Mouse (Mus musculus) pancreas, adult 10 weeks (tissue): ENCODE measurements around the gene Olfr398. TPM values are rescaled to one million over a fixed set of nuclear protein-coding genes. Genes with fewer than 3 reads are reported as not detected.

Experiments used
- polyA plus RNA-seq: library from polyadenylated mRNA; stranded (reverse); fragments of 350-450 nt; fragmentation: Illumina TruSeq; extraction: RNeasy Lipid Tissue Mini Kit (QIAGEN cat#74804); gene quantifications from one replicate; pipeline ENCODE4 v1.2.3, GENCODE M21; 2015; ENCODE audit warnings: low read depth, low replicate concordance; ENCODE audit not compliant: insufficient read depth

The Olfr398 gene
- polyA plus RNA-seq, result not detected

GRCm38 (mm10) chr11:73990307-73990706 is at the start of gene Olfr398:
Olfr398 (minus strand) TSS chr11:73990407.

GRCm38 (mm10) chr11:73960517-73960916 is 29.7 kb downstream of the Olfr398 start, which contains the start of gene Olfr397:
Olfr397 (plus strand) TSS chr11:73960817.

GRCm38 (mm10) chr11:73936377-73936776 is 53.8 kb downstream of the Olfr398 start, which contains the start of gene Olfr23:
Olfr23 (plus strand) TSS chr11:73936677.

Other genes with a start within 250 kb of the Olfr398 start
- not detected for gene Olfr389, start 209.7 kb downstream of the Olfr398 start, polyA plus RNA-seq
- gene Olfr390, start 207.4 kb downstream of the Olfr398 start, polyA plus RNA-seq, result not detected
- not detected for gene Olfr391-ps, start 187.4 kb downstream of the Olfr398 start, polyA plus RNA-seq
- not detected for gene Olfr392, start 173.4 kb downstream of the Olfr398 start, polyA plus RNA-seq
- gene Olfr393, start 139.0 kb downstream of the Olfr398 start, polyA plus RNA-seq, result not detected
- gene Olfr394, start 99.6 kb downstream of the Olfr398 start, polyA plus RNA-seq, result not detected
- not detected for gene Olfr395, start 81.1 kb downstream of the Olfr398 start, polyA plus RNA-seq
- not detected for gene Olfr23, start 53.7 kb downstream of the Olfr398 start, polyA plus RNA-seq
- not detected for gene Olfr397, start 29.6 kb downstream of the Olfr398 start, polyA plus RNA-seq
- gene Olfr139, start 66.1 kb upstream of the Olfr398 start, polyA plus RNA-seq, result not detected
- gene Olfr399, start 66.2 kb upstream of the Olfr398 start, polyA plus RNA-seq, result not detected
- not detected for gene Zfp616, start 79.5 kb upstream of the Olfr398 start, polyA plus RNA-seq
- not detected for gene Olfr401, start 123.3 kb upstream of the Olfr398 start, polyA plus RNA-seq
- not detected for gene Olfr402, start 163.1 kb upstream of the Olfr398 start, polyA plus RNA-seq
- gene Olfr403, start 195.8 kb upstream of the Olfr398 start, polyA plus RNA-seq, result not detected
- gene Olfr43, start 221.0 kb upstream of the Olfr398 start, polyA plus RNA-seq, result not detected